8 mouse cellular contexts compared by ENCODE assay signal in the genomic region with DNA sequence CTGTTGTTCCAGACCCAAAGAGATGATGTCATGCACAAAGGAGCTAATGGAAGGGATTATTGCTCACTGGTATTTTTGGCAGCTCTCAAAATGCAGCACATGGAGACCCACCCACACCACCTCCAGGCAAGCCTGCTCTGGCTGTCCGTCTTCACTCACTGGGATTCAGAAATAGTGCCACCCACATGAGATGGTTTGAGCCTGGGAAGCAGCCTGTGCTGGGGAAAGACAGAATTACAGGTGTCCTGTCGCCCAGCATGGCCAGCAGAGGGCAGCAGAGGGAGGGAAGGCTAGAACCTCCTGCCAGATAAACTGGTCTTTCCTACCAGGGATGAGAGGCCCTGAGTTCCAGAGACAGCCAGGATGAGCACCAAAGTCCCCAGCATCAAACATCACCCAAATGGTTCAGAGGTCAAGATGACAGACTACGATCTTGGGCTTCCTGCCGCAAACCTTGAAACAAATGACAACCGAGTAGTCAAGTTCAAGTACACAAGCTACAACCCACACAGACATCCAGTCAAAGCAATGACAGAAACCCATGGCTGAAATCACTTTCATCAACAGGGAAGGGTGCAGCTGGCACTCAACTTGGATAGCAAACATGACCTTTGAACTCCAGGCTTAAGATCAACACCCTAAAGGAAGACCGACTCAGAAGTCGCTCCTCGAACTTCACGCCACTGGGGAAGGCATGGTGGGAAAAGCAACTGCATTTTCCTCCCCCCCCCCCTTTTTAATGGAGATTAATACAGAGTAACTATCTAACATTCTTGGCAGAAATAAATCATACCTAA. TPM values are rescaled to one million over a fixed set of nuclear protein-coding genes. Genes with fewer than 3 reads are reported as not detected.
DNase-seq lines count a peak whose midpoint lies in the region; TF ChIP-seq lines count a peak whose summit lies in the region.

No protein-coding gene starts in this region.

- TF ChIP-seq CTCF in bone marrow macrophage, adult 2 months (IDR thresholded peaks at IDR 0.05; ENCODE audit: low read depth, low read length), result peak; percentile 86
- peak; percentile 95 for TF ChIP-seq CTCF in embryonic fibroblast, embryonic 13.5 days (IDR thresholded peaks at IDR 0.05; ENCODE audit: borderline replicate concordance, insufficient read depth, low read length)
- TF ChIP-seq CTCF in small intestine, adult 2 months (IDR thresholded peaks at IDR 0.05; ENCODE audit: extremely low read depth, insufficient read length, insufficient replicate concordance, low read depth, low read length), result peak; percentile 95

- peak; percentile 67 for DNase-seq in MN1 (ENCODE audit: low spot score)
- DNase-seq in heart, postnatal 10 days, result peak; percentile 80 to 90
- DNase-seq in layer of hippocampus, postnatal 25 days (ENCODE audit: extremely low spot score in 1 of 2, low spot score in 1 of 2), result peak; percentile 83 to 96
- DNase-seq in lung, postnatal 4 days, result peak; percentile 73 to 84
- peak; percentile 39 for DNase-seq in yolk sac, embryonic 10.5 days (ENCODE audit: low spot score)

- H3K27ac ChIP-seq in bone marrow macrophage, adult 2 months (ENCODE audit: insufficient read depth, low read depth, low read length), result no peak overlapping the region
- H3K27ac ChIP-seq in embryonic fibroblast, embryonic 13.5 days (ENCODE audit: insufficient read depth, low read length), result no peak overlapping the region
- peak overlapping the region; percentile 17; the same call in 1 of the 2 replicates for H3K27ac ChIP-seq in small intestine, adult 2 months (ENCODE audit: insufficient read depth, low read depth, low read length)

- no peak overlapping the region for H3K4me3 ChIP-seq in bone marrow macrophage, adult 2 months (ENCODE audit: insufficient read depth, low read length)
- H3K4me3 ChIP-seq in embryonic fibroblast, embryonic 13.5 days (ENCODE audit: insufficient read depth, low read length), result no peak overlapping the region
- H3K4me3 ChIP-seq in small intestine, adult 2 months (ENCODE audit: low read depth, low read length), result no peak overlapping the region

- TF ChIP-seq POLR2A in bone marrow macrophage, adult 2 months (IDR thresholded peaks at IDR 0.05; ENCODE audit: borderline replicate concordance, low read depth, low read length), result no peak
- no peak for TF ChIP-seq POLR2A in embryonic fibroblast, embryonic 13.5 days (IDR thresholded peaks at IDR 0.05; ENCODE audit: low read depth, low read length)
- TF ChIP-seq POLR2A in small intestine, adult 2 months (IDR thresholded peaks at IDR 0.05; ENCODE audit: low read depth, low read length), result no peak

- no peaks in the 10 kb centered on the region for H3K36me3 ChIP-seq in small intestine, adult 2 months (ENCODE audit: control insufficient read depth, insufficient read depth, low read length)

- H3K4me1 ChIP-seq in bone marrow macrophage, adult 2 months (ENCODE audit: control insufficient read depth, insufficient read depth, low read length), result no peaks in the 10 kb centered on the region
- H3K4me1 ChIP-seq in embryonic fibroblast, embryonic 13.5 days (ENCODE audit: control insufficient read depth, insufficient read depth, low read length), result no peaks in the 10 kb centered on the region
- H3K4me1 ChIP-seq in small intestine, adult 2 months (ENCODE audit: control insufficient read depth, insufficient read depth, insufficient read length, low read length), result peaks cover 3% of the 10 kb centered on the region; the same call in 1 of the 2 replicates

- WGBS in small intestine, adult 2 months, result 20% methylated on average over 9 of the region's 9 CpGs

- no peaks in the 10 kb centered on the region for H3K27me3 ChIP-seq in small intestine, adult 2 months (ENCODE audit: control insufficient read depth, insufficient read depth, low read length)

- intact Hi-C loops in heart, postnatal 10 days (cut with DNase I), result loop anchor here (1.0 to 10.0 kb wide), 3 partner anchors 124 to 306 kb away; no protein-coding TSS in a partner anchor

RNA-seq across cellular contexts. Expression of gene 2010300C02Rik, which starts 41.4 kb away (rescaled TPM):
- 0.20 TPM in 1 of 2 replicates, not detected in the other for polyA plus RNA-seq in bone marrow macrophage, adult 2 months (2012; ENCODE audit: insufficient read depth, insufficient read length, missing spikeins)
- polyA plus RNA-seq in embryonic fibroblast, embryonic 13.5 days (2011; ENCODE audit: insufficient read length, low read depth, missing spikeins), result 0.18 TPM in 1 of 2 replicates, not detected in the other
- total RNA-seq in heart, postnatal 10 days (2021), result 1 to 10 TPM in 1 of 2 experiments, under 1 TPM in 1; 0.98 to 1.0 TPM
- total RNA-seq in layer of hippocampus, postnatal 25 days (2021), result 100 to 1,000 TPM; 377 to 428 TPM
- 12.4 and 15.3 TPM in 2 replicates for polyA plus RNA-seq in small intestine, adult 2 months (2012; rRNA removed)

Comparison
In these comparisons a context has a peak if more than half of its experiments do, and no peak if none do; other contexts are left out.
1. DNase-seq: peak in every context shown above with its lines; median percentile 90 in layer of hippocampus, postnatal 25 days; 85 in heart, postnatal 10 days; 78 in lung, postnatal 4 days; 67 in MN1; 39 in yolk sac, embryonic 10.5 days.
2. RNA of gene 2010300C02Rik, which starts 41.4 kb away (polyA plus RNA-seq): 12.4 to 15.3 TPM in small intestine, adult 2 months; 0.20 TPM in bone marrow macrophage, adult 2 months and 0.18 TPM in embryonic fibroblast, embryonic 13.5 days; every median in the first group is over 10 times any median in the second.
3. Peak in every context shown above with its lines, with median percentiles within 50 percentile points of each other: CTCF ChIP-seq.